Mouse (Mus musculus): ENCODE measurements around the gene Gm20388. TPM values are rescaled to one million over a fixed set of nuclear protein-coding genes. Genes with fewer than 3 reads are reported as not detected.

The Gm20388 gene
- polyA plus RNA-seq, 1 experiment = 49.7 TPM

- DNase-seq = peak; percentile 89
- no peaks in the 10 kb centered on the region for H3K36me3 ChIP-seq (ENCODE audit: control insufficient read depth, insufficient read depth, low read length)
- WGBS = 6% methylated on average over 45 of the region's 45 CpGs
- TF ChIP-seq POLR2A (IDR thresholded peaks at IDR 0.05; ENCODE audit: low read depth, low read length) = peak; percentile 72
- TF ChIP-seq CTCF (conservative IDR thresholded peaks at IDR 0.05; ENCODE audit: insufficient read depth, insufficient read length, low read depth, low read length) = no peak
- peak within 1 kb of the TSS; percentile 78 for H3K27ac ChIP-seq (ENCODE audit: insufficient read depth, low read depth, low read length)
- H3K4me3 ChIP-seq (ENCODE audit: insufficient read depth, low read depth, low read length) = peak within 1 kb of the TSS; percentile 83
- H3K4me1 ChIP-seq (ENCODE audit: control insufficient read depth, insufficient read depth, low read length) = peaks cover 10% of the 10 kb centered on the region; the same call in 1 of the 2 replicates
- no peaks in the 10 kb centered on the region for H3K27me3 ChIP-seq (replicated peaks; ENCODE audit: control insufficient read depth, insufficient read depth, low read length)
These were observed 2522.0 kb downstream of the Gm20388 start, which contains the start of gene Cyba for GRCm38 (mm10) chr8:122432443-122433268. Gene Cyba, minus strand, starts transcription at chr8:122432930.

- H3K36me3 ChIP-seq (ENCODE audit: control insufficient read depth, insufficient read depth, low read length) = no peaks in the 10 kb centered on the region
- H3K4me1 ChIP-seq (ENCODE audit: control insufficient read depth, insufficient read depth, low read length) = peaks cover 10% of the 10 kb centered on the region; the same call in 1 of the 2 replicates
- no peak for DNase-seq
- H3K27ac ChIP-seq (ENCODE audit: insufficient read depth, low read depth, low read length) = no peak overlapping the region; the same call in 1 of the 2 replicates
- TF ChIP-seq CTCF (conservative IDR thresholded peaks at IDR 0.05; ENCODE audit: insufficient read depth, insufficient read length, low read depth, low read length) (no peak; the same call in 1 of the 2 replicates), POLR2A (IDR thresholded peaks at IDR 0.05; ENCODE audit: low read depth, low read length) (no peak)
- H3K27me3 ChIP-seq (replicated peaks; ENCODE audit: control insufficient read depth, insufficient read depth, low read length) = no peaks in the 10 kb centered on the region
- no peak overlapping the region for H3K4me3 ChIP-seq (ENCODE audit: insufficient read depth, low read depth, low read length)
- WGBS = 58% methylated on average over 11 of the region's 11 CpGs
These were observed 2522.7 kb downstream of the Gm20388 start for GRCm38 (mm10) chr8:122433269-122433905.

- no peak overlapping the region for H3K4me3 ChIP-seq (ENCODE audit: insufficient read depth, low read depth, low read length)
- no peaks in the 10 kb centered on the region for H3K27me3 ChIP-seq (replicated peaks; ENCODE audit: control insufficient read depth, insufficient read depth, low read length)
- WGBS = 92% methylated on average over 6 of the region's 6 CpGs
- H3K27ac ChIP-seq (ENCODE audit: insufficient read depth, low read depth, low read length) = no peak overlapping the region
- DNase-seq = no peak
- no peak for TF ChIP-seq POLR2A (IDR thresholded peaks at IDR 0.05; ENCODE audit: low read depth, low read length)
- 0 out of 2 replicates have a peak, but pooled peaks have one; percentile 28 for TF ChIP-seq CTCF (conservative IDR thresholded peaks at IDR 0.05; ENCODE audit: insufficient read depth, insufficient read length, low read depth, low read length)
- H3K36me3 ChIP-seq (ENCODE audit: control insufficient read depth, insufficient read depth, low read length) = no peaks in the 10 kb centered on the region
- peaks cover 3% of the 10 kb centered on the region; the same call in 1 of the 2 replicates for H3K4me1 ChIP-seq (ENCODE audit: control insufficient read depth, insufficient read depth, low read length)
These were observed 2524.7 kb downstream of the Gm20388 start for GRCm38 (mm10) chr8:122435375-122435774.

DNA sequence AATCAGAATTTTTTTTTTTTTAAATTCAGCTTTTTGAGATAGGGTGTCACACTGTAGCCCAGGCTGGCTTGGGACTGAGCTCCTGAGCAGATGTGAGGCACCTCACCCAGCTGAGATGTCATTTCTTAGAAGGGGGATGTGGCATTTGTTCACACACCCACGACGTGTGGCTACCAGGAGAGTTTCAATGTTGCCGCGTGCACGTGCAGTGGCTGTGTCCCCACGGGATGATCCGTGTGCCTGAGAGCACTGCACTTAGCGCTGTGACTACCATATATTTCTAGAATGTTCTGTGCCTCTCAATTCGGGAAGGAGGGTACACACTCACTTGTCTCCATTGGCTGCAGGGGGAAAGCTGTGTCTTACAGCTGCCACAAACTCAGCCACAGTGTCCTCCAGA, 2525.5 kb downstream of the Gm20388 start:
- H3K27me3 ChIP-seq (replicated peaks; ENCODE audit: control insufficient read depth, insufficient read depth, low read length) = no peaks in the 10 kb centered on the region
- no peaks in the 10 kb centered on the region for H3K36me3 ChIP-seq (ENCODE audit: control insufficient read depth, insufficient read depth, low read length)
- TF ChIP-seq POLR2A (IDR thresholded peaks at IDR 0.05; ENCODE audit: low read depth, low read length) (no peak), CTCF (conservative IDR thresholded peaks at IDR 0.05; ENCODE audit: insufficient read depth, insufficient read length, low read depth, low read length) (no peak)
- no peak overlapping the region for H3K27ac ChIP-seq (ENCODE audit: insufficient read depth, low read depth, low read length)
- peaks cover 3% of the 10 kb centered on the region; the same call in 1 of the 2 replicates for H3K4me1 ChIP-seq (ENCODE audit: control insufficient read depth, insufficient read depth, low read length)
- no peak for DNase-seq
- WGBS = 92% methylated on average over 9 of the region's 9 CpGs
- H3K4me3 ChIP-seq (ENCODE audit: insufficient read depth, low read depth, low read length) = no peak overlapping the region

GRCm38 (mm10) chr8:122436586-122437125, 2526.0 kb downstream of the Gm20388 start:
- H3K36me3 ChIP-seq (ENCODE audit: control insufficient read depth, insufficient read depth, low read length) = no peaks in the 10 kb centered on the region
- DNase-seq = no peak
- 79% methylated on average over 20 of the region's 20 CpGs for WGBS
- no peak overlapping the region for H3K4me3 ChIP-seq (ENCODE audit: insufficient read depth, low read depth, low read length)
- H3K27ac ChIP-seq (ENCODE audit: insufficient read depth, low read depth, low read length) = no peak overlapping the region
- TF ChIP-seq CTCF (conservative IDR thresholded peaks at IDR 0.05; ENCODE audit: insufficient read depth, insufficient read length, low read depth, low read length) (no peak), POLR2A (IDR thresholded peaks at IDR 0.05; ENCODE audit: low read depth, low read length) (no peak)
- H3K27me3 ChIP-seq (replicated peaks; ENCODE audit: control insufficient read depth, insufficient read depth, low read length) = no peaks in the 10 kb centered on the region
- peaks cover 3% of the 10 kb centered on the region; the same call in 1 of the 2 replicates for H3K4me1 ChIP-seq (ENCODE audit: control insufficient read depth, insufficient read depth, low read length)

GRCm38 (mm10) chr8:122437708-122438331, 2527.2 kb downstream of the Gm20388 start:
- Histone ChIP-seq H3K27me3 (replicated peaks; ENCODE audit: control insufficient read depth, insufficient read depth, low read length) (no peaks in the 10 kb centered on the region), H3K4me1 (ENCODE audit: control insufficient read depth, insufficient read depth, low read length) (peaks cover 3% of the 10 kb centered on the region; the same call in 1 of the 2 replicates), H3K27ac (ENCODE audit: insufficient read depth, low read depth, low read length) (no peak overlapping the region), H3K4me3 (ENCODE audit: insufficient read depth, low read depth, low read length) (no peak overlapping the region), H3K36me3 (ENCODE audit: control insufficient read depth, insufficient read depth, low read length) (no peaks in the 10 kb centered on the region)
- no peak for TF ChIP-seq CTCF (conservative IDR thresholded peaks at IDR 0.05; ENCODE audit: insufficient read depth, insufficient read length, low read depth, low read length)
- TF ChIP-seq POLR2A (IDR thresholded peaks at IDR 0.05; ENCODE audit: low read depth, low read length) = no peak
- DNase-seq = no peak
- WGBS = 84% methylated on average over 13 of the region's 13 CpGs

All from kidney, adult 2 months (tissue).